Mouse (Mus musculus): ENCODE measurements around the gene Usp10.

Usp10 gene

DNA sequence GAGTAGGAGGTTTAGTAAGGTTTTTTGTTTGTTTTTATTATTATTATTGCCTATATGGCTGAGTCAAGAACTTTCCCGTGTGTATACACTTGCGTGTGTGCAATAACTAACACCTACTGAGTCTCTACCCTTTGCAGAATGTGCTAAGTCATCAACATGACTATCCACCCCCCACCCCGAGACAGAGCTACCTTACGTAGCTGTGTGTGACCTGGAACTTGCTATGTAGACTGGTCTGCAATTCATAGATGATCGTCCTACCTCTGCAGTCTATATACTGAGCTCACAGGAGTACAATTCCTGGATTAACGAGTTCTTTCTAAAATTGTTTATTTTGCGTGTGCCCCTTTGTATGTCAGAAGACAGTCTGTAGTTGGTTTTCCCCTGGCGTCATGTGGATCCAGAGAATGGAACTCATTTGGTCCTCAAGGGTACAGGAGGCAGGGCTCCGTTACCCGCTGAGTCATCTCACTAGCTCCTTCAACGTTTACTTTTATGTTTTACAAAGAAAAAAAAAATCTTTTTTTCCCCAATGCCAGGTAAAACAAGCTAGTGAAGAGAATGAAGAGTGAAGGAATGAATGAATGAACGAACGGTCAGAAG, at the start of gene Usp10:
Usp10 (plus strand) TSS at position 417 of the 603 bp plus-strand sequence.
- no peak for DNase-seq (ENCODE audit: low read depth, low spot score)

DNA sequence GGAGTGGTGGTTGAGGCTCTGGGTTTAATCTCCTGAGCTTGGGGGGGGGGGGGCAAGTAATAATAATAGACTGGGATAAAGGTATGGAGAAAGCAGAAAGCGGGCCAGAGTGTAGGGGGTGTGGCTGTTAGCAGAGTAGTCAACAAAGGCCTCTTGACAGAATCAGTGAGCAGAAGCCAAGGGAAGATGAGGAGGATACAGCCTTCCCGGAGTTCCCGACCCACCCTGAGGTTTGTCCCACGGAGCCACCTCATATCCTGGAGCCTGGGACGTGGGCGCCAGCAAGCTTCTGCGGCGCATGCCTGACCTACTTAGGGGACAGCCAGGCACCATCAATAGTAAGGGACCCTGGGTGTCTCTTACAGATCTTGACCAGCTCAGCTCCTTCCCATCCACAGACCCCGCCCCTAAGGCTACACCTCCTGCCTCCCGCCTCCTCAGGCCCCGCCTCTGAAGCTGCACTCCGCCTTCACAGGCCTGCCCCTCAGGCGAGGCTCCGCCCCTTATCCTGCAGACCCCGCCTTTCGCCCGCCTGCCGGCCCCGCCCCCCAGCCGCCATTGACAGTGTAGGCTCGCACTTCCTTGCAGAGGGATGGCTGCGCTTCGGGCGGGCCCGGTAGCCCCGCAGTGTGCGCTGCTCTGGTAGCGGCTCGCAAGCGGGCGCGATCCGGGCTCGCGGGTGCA, 48.3 kb upstream of the Usp10 start, which contains the start of gene Klhl36:
Klhl36 (plus strand) TSS at position 561 of the 684 bp plus-strand sequence.
- DNase-seq (ENCODE audit: low read depth, low spot score), result peak; percentile 88

DNA sequence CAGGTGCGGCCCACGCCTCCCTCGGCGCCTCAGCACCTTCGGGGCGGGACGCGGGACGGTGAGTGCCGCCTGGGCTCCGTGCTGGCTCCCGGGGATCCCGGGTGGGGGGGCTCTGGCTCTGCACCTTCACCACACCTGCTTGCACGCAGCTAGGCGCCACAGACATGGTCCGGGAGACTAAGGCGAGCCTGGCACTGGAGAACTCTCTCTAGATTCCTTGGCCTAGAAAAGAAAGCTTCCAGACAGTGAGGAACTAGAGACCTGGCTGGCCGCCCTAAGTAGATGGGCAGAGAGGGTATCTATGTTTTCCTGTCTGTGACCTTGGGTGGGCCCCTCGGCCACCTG, 47.8 kb upstream of the Usp10 start:
- DNase-seq (ENCODE audit: low read depth, low spot score), result no peak

DNA sequence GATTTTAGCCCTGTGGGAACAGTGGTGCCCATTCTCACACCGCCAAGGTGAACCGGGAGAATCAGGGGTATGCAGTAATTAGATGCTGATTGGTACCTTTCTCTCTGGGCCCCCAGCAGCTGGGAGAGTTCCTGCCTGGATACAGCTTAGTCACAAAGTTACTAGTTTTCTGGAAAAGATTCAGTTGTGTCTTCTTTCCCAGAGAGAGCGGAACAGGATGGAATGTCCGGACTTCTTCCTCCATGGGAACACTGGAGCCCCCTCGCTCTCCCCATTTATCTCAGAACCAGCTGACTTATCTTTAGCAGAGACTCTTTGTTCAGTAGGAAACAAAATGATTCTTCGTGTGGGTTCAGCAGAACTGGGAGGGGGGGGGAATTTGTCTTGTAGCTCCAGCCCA, 47.4 kb upstream of the Usp10 start:
- no peak for DNase-seq (ENCODE audit: low read depth, low spot score)

DNA sequence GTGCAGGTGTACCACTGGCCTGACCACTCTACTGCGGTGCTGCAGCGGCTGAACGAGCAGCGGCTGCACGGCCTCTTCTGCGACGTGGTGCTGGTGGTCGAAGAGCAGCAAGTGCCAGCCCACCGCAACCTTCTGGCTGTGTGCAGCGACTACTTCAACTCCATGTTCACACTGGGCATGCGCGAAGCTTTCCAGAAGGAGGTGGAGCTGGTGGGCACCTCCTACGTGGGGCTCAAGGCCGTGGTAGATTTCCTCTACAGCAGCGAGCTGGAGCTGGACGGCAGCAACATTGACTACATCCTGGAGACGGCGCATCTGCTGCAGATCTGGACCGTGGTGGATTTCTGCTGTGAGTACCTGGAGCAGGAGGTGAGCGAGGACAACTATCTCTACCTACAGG, 40.5 kb upstream of the Usp10 start:
- no peak for DNase-seq (ENCODE audit: low read depth, low spot score)

DNA sequence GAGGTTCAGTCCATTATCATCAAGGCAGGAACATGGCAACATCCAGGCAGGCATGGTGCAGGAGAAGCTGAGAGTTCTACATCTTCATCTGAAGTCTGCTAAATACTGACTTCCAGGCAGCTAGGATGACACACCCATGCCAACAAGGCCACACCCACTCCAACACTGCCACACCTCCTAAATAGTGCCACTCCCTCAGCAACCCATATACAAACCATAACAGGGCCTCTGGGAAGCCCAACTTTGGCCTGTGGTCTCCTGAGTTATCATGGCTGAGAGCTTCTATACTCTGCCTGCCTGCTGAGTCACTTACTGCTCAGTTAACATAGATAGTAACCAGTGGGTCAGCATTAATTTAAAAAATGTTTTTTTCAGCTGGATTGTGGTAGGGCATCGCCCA, 37.0 kb upstream of the Usp10 start:
- DNase-seq (ENCODE audit: low read depth, low spot score), result no peak

DNA sequence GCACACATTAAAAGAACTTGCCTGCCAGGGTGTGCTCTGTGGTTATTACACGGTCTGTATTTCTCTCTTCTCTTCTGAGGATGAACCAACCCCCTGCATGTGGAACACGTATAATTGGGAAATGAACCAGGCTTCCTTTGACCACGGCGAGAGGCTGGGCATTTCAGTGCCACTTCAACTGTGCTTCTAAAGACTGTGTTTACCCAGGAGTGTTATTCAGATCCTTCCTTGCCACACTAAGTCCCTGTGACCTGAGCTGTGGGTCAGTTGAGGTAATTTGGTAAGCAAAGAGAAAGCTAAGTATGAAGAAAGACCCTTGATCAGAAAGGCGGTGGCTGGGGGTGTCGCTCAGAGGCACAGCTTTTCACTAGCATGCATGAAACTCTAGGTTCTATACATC, 28.9 kb upstream of the Usp10 start:
- no peak for DNase-seq (ENCODE audit: low read depth, low spot score)

DNA sequence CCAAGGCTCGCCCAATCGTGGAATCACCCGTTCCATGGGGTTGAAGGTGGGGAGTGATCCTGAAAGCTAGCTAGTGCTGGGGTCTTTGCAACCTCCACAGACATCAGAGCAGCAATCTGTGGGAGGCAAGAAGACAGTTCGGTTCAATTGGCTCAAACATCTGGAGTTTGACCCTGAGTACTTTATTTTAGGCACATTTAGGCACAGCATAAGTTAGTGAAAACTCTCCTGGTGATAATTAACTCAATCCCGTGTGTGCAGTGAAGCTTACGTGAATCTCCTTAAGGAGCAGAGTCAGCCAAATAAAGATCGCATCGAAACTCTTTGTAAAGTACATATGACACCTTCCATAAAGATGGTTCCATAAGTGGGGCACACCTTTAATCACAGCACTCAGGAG, 28.2 kb upstream of the Usp10 start:
- no peak for DNase-seq (ENCODE audit: low read depth, low spot score)

DNA sequence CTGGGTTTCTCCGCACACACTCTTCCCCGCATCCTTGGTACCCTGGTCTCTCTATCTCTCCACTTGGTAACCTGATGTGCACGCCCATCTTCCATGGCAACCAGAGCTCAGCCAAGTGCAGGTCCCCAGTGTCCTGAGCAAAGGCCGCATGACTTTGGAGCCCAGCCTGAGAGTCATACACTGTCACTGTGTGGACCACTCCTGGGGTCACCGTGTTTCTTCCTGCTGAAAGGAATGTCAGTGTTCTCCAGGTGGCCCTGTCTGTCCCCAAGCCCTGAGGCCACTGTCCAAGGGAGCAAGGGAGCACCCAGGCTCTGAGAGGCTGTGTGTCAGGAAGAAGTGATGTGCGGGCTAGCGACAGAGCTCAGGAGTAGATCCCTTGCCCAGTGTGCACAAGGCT, 26.9 kb upstream of the Usp10 start:
- no peak for DNase-seq (ENCODE audit: low read depth, low spot score)

DNA sequence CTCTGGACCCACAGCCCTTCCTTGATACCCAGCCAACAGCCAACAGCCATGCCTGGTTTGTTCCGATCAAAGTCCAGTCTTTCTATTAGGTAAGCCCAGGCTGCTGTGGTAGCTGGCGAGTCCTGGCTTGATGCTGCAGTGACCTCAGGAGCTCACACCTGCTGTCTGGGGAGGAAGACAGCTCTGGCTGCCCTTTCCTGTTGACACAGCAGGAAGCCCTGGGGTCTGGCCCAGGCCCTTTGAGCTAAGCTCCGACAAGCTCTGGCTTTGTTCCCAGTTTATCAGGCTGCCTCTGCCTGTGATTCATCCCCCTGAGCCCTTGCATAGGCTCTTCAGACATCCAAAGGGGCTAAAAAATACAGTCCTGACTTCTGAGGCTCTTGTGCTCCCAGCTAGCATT, 24.5 kb upstream of the Usp10 start:
- DNase-seq (ENCODE audit: low read depth, low spot score), result no peak

DNA sequence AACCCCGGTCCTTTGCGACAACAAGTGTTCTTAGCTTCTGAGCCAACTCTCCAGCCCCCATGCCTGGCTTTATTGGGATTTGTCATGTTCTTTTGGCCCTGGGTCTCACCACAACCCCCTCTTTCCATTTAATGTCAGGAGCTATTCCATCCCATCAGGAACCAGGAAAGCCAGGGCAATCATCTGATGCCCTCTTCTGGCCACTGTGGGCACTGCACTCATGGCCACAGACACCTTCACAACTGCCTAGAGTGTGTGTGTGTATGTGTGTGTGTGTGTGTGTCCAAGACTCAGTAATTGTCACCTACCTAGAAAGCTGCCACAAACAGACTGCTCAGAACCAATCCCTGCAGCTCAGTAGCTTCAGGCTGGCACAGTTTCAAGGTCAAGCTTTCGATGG, 23.0 kb upstream of the Usp10 start:
- peak; percentile 38 for DNase-seq (ENCODE audit: low read depth, low spot score)

DNA sequence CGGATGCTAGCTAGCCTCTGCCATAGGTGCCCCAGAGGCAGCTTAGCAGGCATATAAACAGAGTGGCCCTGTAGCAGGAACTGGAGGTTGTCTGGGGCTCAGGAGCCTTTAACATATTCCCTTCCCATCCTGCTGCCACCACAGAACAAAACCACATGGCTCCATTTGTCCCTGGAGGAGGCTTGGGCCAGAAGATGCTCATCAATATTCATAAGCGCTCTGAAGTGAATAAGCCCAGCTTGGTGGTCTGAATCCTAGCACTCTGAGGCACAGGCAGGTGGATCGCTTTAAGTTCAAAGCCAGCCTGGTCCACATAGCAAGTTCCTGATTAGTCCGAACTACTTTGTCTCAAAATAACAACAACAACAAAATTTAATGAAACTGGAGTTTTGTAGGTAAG, 22.1 kb upstream of the Usp10 start:
- DNase-seq (ENCODE audit: low read depth, low spot score), result no peak

DNA sequence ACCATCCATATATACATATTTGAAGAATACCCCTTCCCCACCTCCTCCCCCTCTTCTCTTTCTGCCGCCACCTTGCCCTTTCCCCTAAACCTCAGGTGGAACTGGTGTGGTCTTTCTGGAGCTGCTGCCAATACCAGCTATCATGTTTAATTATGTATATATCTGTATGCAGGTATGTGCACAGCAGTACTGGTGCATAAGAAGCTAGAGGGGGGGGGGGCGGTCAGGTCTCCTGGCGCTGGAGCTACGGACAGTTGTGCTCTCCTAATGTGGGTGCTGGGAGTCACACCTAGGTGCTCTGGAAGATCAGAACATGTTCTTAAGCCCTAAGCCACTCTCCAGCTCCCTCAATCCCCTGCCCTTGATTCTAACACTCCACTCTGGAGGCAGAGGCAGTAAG, 13.1 kb upstream of the Usp10 start:
- no peak for DNase-seq (ENCODE audit: low read depth, low spot score)

DNA sequence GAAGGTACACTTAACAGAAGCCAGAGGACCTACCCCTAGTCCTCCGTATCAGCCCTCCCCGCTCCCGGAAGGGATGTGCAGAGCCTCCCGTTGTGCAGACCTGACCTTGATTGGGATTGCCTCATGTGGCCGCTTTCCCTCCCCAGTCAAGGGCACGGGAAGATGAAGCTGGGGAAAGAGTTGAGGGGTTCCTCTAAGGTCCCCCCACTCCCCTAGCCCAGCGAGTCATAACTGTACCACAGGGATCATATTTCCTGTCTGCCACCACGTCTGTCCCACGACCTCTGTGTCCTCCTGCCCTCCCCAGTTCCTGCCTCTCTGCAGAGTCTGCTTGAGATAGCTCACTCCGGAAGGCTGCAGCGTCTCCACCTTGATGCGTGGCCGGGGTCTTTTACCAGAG, 12.2 kb upstream of the Usp10 start:
- DNase-seq (ENCODE audit: low read depth, low spot score), result no peak

DNA sequence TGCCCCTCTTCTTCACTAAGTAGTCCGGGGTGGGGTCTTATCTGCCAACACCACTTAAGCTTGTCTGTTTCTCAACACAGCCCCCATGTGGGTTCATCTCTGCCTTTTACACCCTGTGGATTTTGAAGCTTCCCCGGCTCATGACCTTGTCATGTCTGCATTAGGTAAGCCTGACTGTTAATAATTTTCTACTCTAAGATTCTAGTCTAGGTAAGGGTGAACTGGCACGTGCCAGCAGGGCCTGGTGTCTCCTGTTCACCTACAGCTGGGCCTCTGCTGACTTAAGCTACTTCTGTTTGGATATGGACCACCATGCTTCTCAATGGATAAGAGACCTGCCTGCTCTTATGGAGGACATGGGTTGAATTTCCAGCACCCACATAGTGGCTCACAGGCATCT, 8.8 kb upstream of the Usp10 start:
- no peak for DNase-seq (ENCODE audit: low read depth, low spot score)

DNA sequence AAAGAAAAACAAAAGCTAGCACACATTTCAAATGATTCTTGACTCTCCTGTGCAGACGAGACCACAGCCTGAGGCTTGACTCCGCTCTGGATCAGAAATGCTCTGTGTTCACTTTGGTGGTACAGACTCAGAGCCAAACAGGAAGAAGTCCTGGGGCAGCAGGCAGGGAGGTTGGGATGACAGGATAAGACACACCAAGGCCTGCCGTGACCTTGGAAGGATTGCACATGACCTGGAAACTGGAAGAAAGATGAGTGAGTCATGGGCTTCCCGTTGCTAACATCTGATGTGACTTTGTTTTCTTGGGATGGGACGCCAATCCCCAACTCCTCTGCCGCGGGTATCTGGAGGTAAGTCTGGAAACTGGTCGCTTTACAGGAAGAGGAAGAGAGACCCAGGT, 8.2 kb upstream of the Usp10 start:
- no peak for DNase-seq (ENCODE audit: low read depth, low spot score)

DNA sequence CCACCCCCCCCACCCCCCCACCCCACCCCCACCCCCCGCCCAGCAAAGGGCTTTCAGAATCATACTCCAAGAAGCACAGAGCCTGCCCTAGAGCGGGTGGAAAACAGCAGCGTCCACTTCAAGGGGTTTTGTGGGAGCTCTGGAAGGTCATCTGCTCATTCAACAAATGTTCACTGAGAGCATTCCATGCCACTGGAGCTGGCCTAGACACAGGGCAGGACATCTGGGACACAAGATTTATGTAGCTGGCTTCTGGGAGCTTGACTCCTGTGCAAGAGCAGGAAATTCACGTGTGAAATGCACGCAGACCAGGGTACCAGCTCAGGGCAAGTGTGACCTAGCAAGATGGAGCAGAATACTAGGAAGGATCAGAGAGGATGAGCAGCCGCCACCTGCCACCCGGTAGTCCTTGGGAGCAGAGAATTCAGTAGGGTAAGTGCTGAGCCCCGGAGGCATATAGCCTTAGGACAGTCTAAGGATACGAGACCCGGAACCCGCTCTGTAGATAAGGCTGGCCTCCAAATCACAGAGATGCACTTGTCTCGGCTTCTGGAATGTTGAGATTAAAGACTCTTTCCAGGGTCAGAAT, 5.7 kb upstream of the Usp10 start:
- no peak for DNase-seq (ENCODE audit: low read depth, low spot score)

DNA sequence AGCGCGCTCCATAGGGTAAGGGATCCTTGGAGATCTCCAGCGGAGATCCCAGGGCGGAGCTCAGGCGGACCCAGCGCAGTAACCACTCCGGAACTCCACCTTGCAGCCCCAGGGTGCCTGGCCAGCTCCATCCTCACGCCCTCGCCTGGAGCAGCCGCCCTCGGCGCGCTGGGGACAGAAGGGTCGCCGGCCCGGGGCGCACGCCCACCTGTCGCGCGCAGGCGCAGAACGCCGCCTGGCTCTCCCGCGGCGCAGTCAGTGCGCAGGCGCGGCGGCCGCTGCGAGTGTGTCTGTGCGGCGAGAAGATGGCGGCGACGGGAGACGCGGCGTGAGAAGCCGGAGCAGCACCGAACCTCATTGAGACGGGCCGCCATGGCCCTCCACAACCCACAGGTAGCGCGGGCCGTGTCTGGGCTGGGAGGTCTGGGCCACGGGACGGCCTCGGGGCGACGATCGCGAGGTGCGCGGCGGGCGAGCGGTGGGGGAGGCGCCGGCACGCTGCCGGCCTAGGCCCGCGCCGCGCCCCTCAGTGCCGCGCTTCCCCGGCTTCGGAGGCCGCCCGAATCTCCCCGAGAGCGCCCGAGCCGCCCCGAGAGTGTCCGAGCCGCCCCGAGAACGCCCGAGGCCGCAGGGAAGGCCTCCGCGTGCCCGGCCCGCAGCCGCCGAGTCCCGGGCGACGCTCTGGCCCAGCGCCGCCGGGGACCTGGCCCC, 542 bp downstream of the Usp10 start, which contains the start of gene Gm20388:
Gm20388 (plus strand) TSS at position 295 of the 711 bp plus-strand sequence.
- peak; percentile 88 for DNase-seq (ENCODE audit: low read depth, low spot score)

DNA sequence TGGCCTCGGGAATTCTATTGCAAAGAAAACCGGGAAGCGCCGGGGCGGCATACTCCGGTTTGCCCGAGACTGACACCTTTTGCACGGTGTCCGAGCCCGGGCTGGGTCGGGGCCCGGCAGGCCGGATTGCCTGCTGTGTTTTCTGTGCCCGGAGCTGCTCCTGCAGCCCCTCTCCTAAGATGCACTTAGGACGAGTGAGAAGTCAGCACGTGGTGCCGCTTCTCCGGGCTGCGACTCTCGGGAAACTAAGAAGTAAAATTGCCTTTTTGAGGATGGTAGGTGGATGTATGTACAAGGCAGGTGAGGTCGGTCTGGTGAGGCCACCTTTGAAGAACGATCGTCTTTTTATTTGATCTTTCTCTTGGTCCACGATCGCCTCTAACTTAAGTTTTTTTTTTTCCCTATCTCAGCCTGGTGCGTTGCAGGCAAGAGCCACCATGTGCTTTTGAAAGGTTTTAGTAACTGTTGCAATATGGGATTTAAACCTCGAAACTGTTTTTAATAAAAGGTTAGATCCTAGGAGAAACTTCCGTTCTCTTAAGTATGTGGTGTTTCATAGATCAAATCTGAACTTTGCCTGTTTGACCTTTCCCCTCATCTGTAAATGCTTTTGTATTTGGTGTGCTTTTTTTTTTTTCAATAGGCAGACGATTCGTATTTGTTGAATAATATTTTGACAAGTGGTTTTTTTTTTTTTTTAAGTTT, 1.2 kb downstream of the Usp10 start:
- DNase-seq (ENCODE audit: low read depth, low spot score), result no peak

DNA sequence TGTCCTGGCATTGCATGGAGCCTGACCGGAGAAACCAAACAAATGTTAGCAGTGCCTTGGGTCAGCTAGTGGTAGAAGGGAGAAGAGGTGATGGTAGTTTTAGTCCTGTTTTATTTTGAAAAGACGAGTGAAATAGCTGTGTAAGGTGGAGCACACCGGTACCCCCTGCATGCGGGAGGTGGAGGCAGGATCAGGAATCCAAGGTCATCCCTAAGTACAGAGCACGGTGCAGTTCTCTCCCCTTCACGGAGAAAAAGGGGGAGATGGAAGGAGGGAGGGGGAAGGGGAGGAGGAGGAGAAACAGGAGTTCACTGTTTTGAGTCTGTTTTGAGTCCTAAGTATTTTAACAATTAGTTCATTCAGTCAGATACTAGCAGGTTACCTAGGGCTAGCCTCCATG, 2.5 kb downstream of the Usp10 start:
- no peak for DNase-seq (ENCODE audit: low read depth, low spot score)

DNA sequence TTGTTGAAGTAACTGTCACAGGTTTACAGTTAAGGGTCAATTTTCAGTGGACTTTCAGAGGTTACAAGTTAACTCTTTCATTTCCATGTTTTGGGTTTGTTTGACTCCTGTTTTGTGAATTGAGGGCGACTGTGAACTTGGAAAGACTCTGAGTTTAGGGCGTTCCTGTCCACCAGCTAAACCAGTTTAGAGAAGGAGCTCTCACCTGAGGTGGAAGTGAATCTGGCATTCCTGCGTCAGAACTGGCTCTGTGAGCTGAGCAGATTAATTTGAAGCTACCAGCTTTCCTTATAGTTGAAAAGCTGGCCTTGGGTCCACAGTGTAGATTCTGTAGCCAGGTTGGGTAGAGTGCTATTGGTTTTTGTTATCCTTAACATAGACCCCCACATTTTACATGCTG, 3.0 kb downstream of the Usp10 start:
- no peak for DNase-seq (ENCODE audit: low read depth, low spot score)

DNA sequence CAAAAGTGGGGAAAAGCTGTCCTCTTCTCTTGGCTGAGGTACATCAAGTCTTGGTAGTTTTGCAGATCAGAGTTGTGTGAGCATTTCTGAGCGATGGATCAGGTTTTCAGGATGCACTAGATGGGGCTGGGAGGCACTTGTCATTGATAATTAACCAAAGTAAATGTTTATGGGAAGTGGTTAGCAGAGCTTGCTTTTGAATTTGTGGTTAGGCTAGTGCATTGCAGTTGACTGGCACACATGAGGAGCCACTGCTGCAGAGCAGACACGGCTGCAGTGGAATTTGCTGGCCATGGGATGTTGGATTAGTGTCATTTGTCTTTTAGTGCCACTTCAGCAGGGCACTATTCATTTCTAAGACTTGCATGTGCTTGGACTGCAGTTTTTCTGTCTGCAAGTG, 4.0 kb downstream of the Usp10 start:
- no peak for DNase-seq (ENCODE audit: low read depth, low spot score)

Data from retina, postnatal 7 days (tissue).